Mouse (Mus musculus): ENCODE results near the gene Polr3a. TPM values are rescaled to one million over a fixed set of nuclear protein-coding genes. Genes with fewer than 3 reads are reported as not detected.
"Not testable (repeated sequence)": the region's sequence is repeated elsewhere in the genome, so short reads cannot be mapped to it uniquely, and the experiment has no call there.

The Polr3a gene
- polyA plus RNA-seq, 1 experiment = 8.7 TPM

DNA sequence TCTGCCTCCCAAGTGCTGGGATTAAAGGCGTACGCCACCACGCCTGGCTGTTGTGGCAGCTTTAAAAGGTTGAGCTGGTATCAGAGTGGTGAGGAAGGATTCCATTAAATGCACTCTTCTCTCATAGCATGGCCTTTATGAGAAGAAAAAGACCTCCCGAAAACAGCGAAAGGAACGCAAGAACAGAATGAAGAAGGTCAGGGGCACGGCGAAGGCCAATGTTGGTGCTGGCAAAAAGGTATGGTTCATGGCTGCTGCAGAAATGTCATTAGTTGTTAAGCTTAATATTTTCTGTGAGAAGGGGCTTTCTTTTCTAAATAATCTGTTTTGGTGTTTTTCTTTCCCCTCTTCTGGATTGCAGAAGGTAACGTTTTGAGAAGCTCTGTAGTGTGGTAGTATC lies 6.4 kb upstream of the Polr3a start:
- DNase-seq (ENCODE audit: low read depth) = no peak

- DNase-seq (ENCODE audit: low read depth) = no peak
These were observed 4.6 kb upstream of the Polr3a start for GRCm38 (mm10) chr14:24491266-24491981.

GRCm38 (mm10) chr14:24490468-24491265 lies 3.8 kb upstream of the Polr3a start:
- DNase-seq (ENCODE audit: low read depth) = peak; percentile 59

- not testable (repeated sequence) for DNase-seq (ENCODE audit: low read depth)
These were observed 2.9 kb upstream of the Polr3a start for GRCm38 (mm10) chr14:24489772-24490171.

DNA sequence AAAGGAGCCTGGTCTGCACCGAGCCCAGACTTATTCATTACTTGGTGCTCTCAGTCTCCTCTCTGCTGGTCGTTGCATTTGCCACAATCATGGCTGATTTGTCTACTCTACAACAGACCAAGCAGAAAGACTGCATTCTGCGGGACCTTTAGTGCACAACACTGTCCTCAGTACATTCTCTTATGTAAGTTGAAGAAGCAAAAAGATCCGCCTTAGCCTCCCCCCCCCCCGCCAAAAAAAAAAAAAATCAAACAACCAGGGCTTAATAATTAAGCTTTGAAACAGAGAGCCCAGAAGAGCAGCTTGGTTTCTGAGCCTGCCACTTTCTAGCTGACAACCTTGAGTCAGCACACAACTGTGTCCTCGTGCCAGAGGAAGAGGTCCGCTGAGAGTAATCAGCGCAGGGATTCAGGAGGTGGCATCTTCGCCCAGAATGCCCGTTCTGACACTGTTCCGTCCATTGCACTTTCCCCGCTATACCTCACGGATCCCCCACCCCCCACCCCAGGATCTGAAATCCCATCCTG lies 554 bp downstream of the Polr3a start:
- no peak for DNase-seq (ENCODE audit: low read depth)

GRCm38 (mm10) chr14:24468806-24469205 lies 18.1 kb downstream of the Polr3a start:
- DNase-seq (ENCODE audit: low read depth) = peak; percentile 52

DNA sequence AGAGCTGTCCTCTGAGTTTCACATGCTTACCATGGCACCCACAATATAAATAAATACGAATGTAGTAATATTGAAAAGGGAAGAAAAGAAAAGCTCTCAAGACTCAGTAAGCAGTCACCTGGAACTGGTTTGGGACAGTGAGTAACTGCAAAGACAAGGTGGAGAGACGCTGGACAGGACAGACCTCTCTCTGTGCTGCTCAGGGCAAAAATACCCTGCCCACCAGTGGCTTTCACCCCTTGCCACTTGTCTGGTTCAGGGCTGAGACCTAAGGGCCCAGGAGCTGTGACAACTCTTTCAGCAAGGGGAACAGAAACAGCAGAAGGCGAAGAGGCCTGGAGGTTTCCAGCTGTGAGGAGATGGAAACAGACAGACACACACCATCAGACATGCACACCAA lies 28.7 kb downstream of the Polr3a start:
- no peak for DNase-seq (ENCODE audit: low read depth)

DNA sequence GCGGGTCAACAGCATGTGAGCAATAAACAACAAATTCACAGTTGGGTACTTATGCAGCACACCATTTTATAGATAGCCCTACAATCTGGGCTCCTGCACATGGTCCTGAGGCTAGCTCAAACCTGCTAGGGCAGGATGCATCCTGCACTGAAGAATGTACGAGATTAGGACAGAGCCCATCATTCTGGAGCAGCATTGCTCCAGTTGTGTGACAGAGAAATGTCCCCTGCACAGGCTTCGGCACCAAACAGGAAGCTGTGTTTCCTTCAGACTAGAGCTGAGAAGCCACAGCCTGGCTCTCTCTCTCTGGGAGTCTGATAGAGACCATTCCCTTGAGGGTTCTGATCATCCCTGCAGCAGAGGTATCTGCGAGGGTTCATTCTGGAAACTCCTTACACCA lies 43.3 kb downstream of the Polr3a start:
- not testable (repeated sequence) for DNase-seq (ENCODE audit: low read depth)

Other genes with a start within 250 kb of the Polr3a start
- 83.6 and 108 TPM in 2 replicates for gene Dlg5, start 241.1 kb downstream of the Polr3a start, polyA plus RNA-seq (2012; rRNA removed)
- gene E330034G19Rik, start 193.8 kb downstream of the Polr3a start, polyA plus RNA-seq (2012; rRNA removed) = 0.12 and 0.20 TPM in 2 replicates
- gene Rps24, start 67 bp upstream of the Polr3a start, polyA plus RNA-seq (2012; rRNA removed) = 802 and 1,079 TPM in 2 replicates

Measured in gonadal fat pad, adult 2 months (tissue).